Mouse (Mus musculus) kidney, embryonic 16.5 days (tissue): ENCODE results near the gene Pemt. TPM values are rescaled to one million over a fixed set of nuclear protein-coding genes. Genes with fewer than 3 reads are reported as not detected.

Experiments
- ATAC-seq: fragments of 200-750 bp; cut with Nextera tagmentation; 2 replicates; pipeline ENCODE4 v1.8.0; 2017; ENCODE audit warnings: moderate TSS enrichment; ENCODE audit not compliant: low FRiP score, low TSS enrichment
- H3K27ac ChIP-seq: fragments of 300-500 bp; sonication (generic); 2 replicates; pipeline ENCODE4 v1.5.1; 2014; ENCODE audit warnings: low read length
- H3K27me3 ChIP-seq: fragments of 300-500 bp; sonication (generic); 2 replicates; pipeline ENCODE4 v1.6.1; 2014; ENCODE audit warnings: low read length, control low read depth, mixed read lengths; ENCODE audit not compliant: insufficient read depth
- H3K36me3 ChIP-seq: fragments of 300-500 bp; sonication (generic); 2 replicates; pipeline ENCODE4 v1.6.1; 2014; ENCODE audit warnings: low read length, control low read depth, mixed read lengths; ENCODE audit not compliant: insufficient read depth
- H3K4me1 ChIP-seq: fragments of 300-500 bp; sonication (generic); 2 replicates; pipeline ENCODE4 v1.6.1; 2014; ENCODE audit warnings: low read length, control low read depth, mixed read lengths; ENCODE audit not compliant: insufficient read depth
- H3K4me2 ChIP-seq: fragments of 300-500 bp; sonication (generic); replicated peaks from 2 replicates; pipeline ENCODE4 v1.6.1; 2014; ENCODE audit warnings: low read depth, low read length
- H3K4me3 ChIP-seq: fragments of 300-500 bp; sonication (generic); 2 replicates; pipeline ENCODE4 v1.5.1; 2014; ENCODE audit warnings: mild to moderate bottlenecking, low read length
- H3K9ac ChIP-seq: fragments of 300-500 bp; sonication (generic); replicated peaks from 2 replicates; pipeline ENCODE4 v1.6.1; 2014; ENCODE audit warnings: low read length
- H3K9me3 ChIP-seq: fragments of 300-500 bp; sonication (generic); 2 replicates; pipeline ENCODE4 v1.6.1; 2016; ENCODE audit warnings: low read length, control low read depth
- WGBS: fragments of 180-500 bp; shearing (Covaris S2); extraction: QIAGEN DNeasy Blood & Tissue Kit; methylation state at CpG from one replicate; pipeline ENCODE4 v1.1.7; 2014; 5-methylcytosine and 5-hydroxymethylcytosine counted together
- polyA plus RNA-seq: library from polyadenylated mRNA; unstranded; fragments of >200 nt; fragmentation: Nextera tagmentation; extraction: Ambion mirVana; gene quantifications from 2 replicates; pipeline ENCODE4 v1.2.1, GENCODE M21; 2015

Gene Pemt
- polyA plus RNA-seq, 1 experiment from 2014 or later, result 12.2 TPM

GRCm38 (mm10) chr11:60060026-60060425, 13.7 kb upstream of the Pemt start:
- no peaks in the 10 kb centered on the region for H3K36me3 ChIP-seq
- H3K4me1 ChIP-seq, result no peaks in the 10 kb centered on the region
- no peak overlapping the region for H3K4me2 ChIP-seq
- 100% methylated on average over 2 of the region's 2 CpGs for WGBS
- H3K27me3 ChIP-seq, result no peaks in the 10 kb centered on the region
- H3K4me3 ChIP-seq, result no peak overlapping the region
- no peak overlapping the region for H3K9ac ChIP-seq
- H3K27ac ChIP-seq, result no peak overlapping the region
- ATAC-seq, result no peak
- no peaks in the 10 kb centered on the region for H3K9me3 ChIP-seq

- no peaks in the 10 kb centered on the region for H3K27me3 ChIP-seq
- H3K9me3 ChIP-seq, result no peaks in the 10 kb centered on the region
- WGBS, result 80% methylated on average over 10 of the region's 10 CpGs
- no peak overlapping the region for H3K4me3 ChIP-seq
- no peak for ATAC-seq
- no peak overlapping the region for H3K9ac ChIP-seq
- H3K36me3 ChIP-seq, result no peaks in the 10 kb centered on the region
- no peak overlapping the region for H3K4me2 ChIP-seq
- H3K27ac ChIP-seq, result no peak overlapping the region
- no peaks in the 10 kb centered on the region for H3K4me1 ChIP-seq
Measured at GRCm38 (mm10) chr11:60058441-60058840, 12.2 kb upstream of the Pemt start.

- WGBS, result 63% methylated on average over 2 of the region's 2 CpGs
- no peak overlapping the region for H3K4me3 ChIP-seq
- ATAC-seq, result no peak
- no peak overlapping the region for H3K4me2 ChIP-seq
- no peak overlapping the region for H3K9ac ChIP-seq
- H3K36me3 ChIP-seq, result no peaks in the 10 kb centered on the region
- H3K27ac ChIP-seq, result no peak overlapping the region
- no peaks in the 10 kb centered on the region for H3K9me3 ChIP-seq
- H3K27me3 ChIP-seq, result no peaks in the 10 kb centered on the region
- no peaks in the 10 kb centered on the region for H3K4me1 ChIP-seq
Measured at GRCm38 (mm10) chr11:60057987-60058386, 11.7 kb upstream of the Pemt start.

- H3K9me3 ChIP-seq, result no peaks in the 10 kb centered on the region
- H3K9ac ChIP-seq, result no peak overlapping the region
- no peak for ATAC-seq
- no peaks in the 10 kb centered on the region for H3K27me3 ChIP-seq
- H3K4me1 ChIP-seq, result no peaks in the 10 kb centered on the region
- no peak overlapping the region for H3K27ac ChIP-seq
- no peaks in the 10 kb centered on the region for H3K36me3 ChIP-seq
- 82% methylated on average over 6 of the region's 6 CpGs for WGBS
- no peak overlapping the region for H3K4me3 ChIP-seq
- no peak overlapping the region for H3K4me2 ChIP-seq
Measured at GRCm38 (mm10) chr11:60056520-60056919, 10.2 kb upstream of the Pemt start.

- no peaks in the 10 kb centered on the region for H3K9me3 ChIP-seq
- no peak for ATAC-seq
- H3K36me3 ChIP-seq, result no peaks in the 10 kb centered on the region
- no peak overlapping the region for H3K4me2 ChIP-seq
- no peak overlapping the region for H3K27ac ChIP-seq
- no peak overlapping the region for H3K9ac ChIP-seq
- H3K4me3 ChIP-seq, result no peak overlapping the region
- H3K4me1 ChIP-seq, result peaks cover 5% of the 10 kb centered on the region; the same call in 1 of the 2 replicates
- WGBS, result 93% methylated on average over 2 of the region's 2 CpGs
- no peaks in the 10 kb centered on the region for H3K27me3 ChIP-seq
Measured at GRCm38 (mm10) chr11:60048841-60049240, 2.6 kb upstream of the Pemt start.

- H3K4me3 ChIP-seq, result peak overlapping the region; percentile 60
- no peaks in the 10 kb centered on the region for H3K36me3 ChIP-seq
- peaks cover 5% of the 10 kb centered on the region; the same call in 1 of the 2 replicates for H3K4me1 ChIP-seq
- H3K4me2 ChIP-seq, result peak overlapping the region; percentile 57
- H3K27ac ChIP-seq, result 0 out of 2 replicates have a peak overlapping the region, but pooled peaks have one; percentile 8
- peak; percentile 25 for ATAC-seq
- 6% methylated on average over 3 of the region's 3 CpGs for WGBS
- H3K9ac ChIP-seq, result peak overlapping the region; percentile 73
- H3K27me3 ChIP-seq, result no peaks in the 10 kb centered on the region
- no peaks in the 10 kb centered on the region for H3K9me3 ChIP-seq
Measured at GRCm38 (mm10) chr11:60045676-60046057, 622 bp downstream of the Pemt start.

- H3K27ac ChIP-seq, result no peak overlapping the region
- WGBS, result 100% methylated on average over 1 of the region's 1 CpGs
- H3K4me2 ChIP-seq, result no peak overlapping the region
- H3K9ac ChIP-seq, result no peak overlapping the region
- H3K36me3 ChIP-seq, result no peaks in the 10 kb centered on the region
- H3K4me3 ChIP-seq, result no peak overlapping the region
- no peaks in the 10 kb centered on the region for H3K27me3 ChIP-seq
- no peak for ATAC-seq
- H3K4me1 ChIP-seq, result peaks cover 5% of the 10 kb centered on the region; the same call in 1 of the 2 replicates
- no peaks in the 10 kb centered on the region for H3K9me3 ChIP-seq
Measured at GRCm38 (mm10) chr11:60044777-60045176, 1.5 kb downstream of the Pemt start.

- no peaks in the 10 kb centered on the region for H3K36me3 ChIP-seq
- no peak overlapping the region for H3K4me2 ChIP-seq
- H3K9ac ChIP-seq, result no peak overlapping the region
- H3K27me3 ChIP-seq, result no peaks in the 10 kb centered on the region
- no peak overlapping the region for H3K4me3 ChIP-seq
- H3K4me1 ChIP-seq, result peaks cover 5% of the 10 kb centered on the region; the same call in 1 of the 2 replicates
- no peak for ATAC-seq
- no peak overlapping the region for H3K27ac ChIP-seq
- no peaks in the 10 kb centered on the region for H3K9me3 ChIP-seq
Measured at GRCm38 (mm10) chr11:60042277-60042676, 4.0 kb downstream of the Pemt start.

GRCm38 (mm10) chr11:60036537-60037220, 9.6 kb downstream of the Pemt start:
- Histone ChIP-seq H3K27me3 (no peaks in the 10 kb centered on the region), H3K27ac (no peak overlapping the region; the same call in 1 of the 2 replicates), H3K9ac (0 out of 2 replicates have a peak overlapping the region, but pooled peaks have one; percentile 14), H3K36me3 (no peaks in the 10 kb centered on the region), H3K4me3 (no peak overlapping the region), H3K4me1 (peaks cover 25% of the 10 kb centered on the region), H3K4me2 (no peak overlapping the region), H3K9me3 (no peaks in the 10 kb centered on the region)
- WGBS, result 30% methylated on average over 5 of the region's 5 CpGs
- peak; percentile 55 for ATAC-seq

- Histone ChIP-seq H3K4me1 (peaks cover 31% of the 10 kb centered on the region), H3K4me2 (no peak overlapping the region)
Measured at GRCm38 (mm10) chr11:60034911-60035400, 11.3 kb downstream of the Pemt start.

More at GRCm38 (mm10) chr11:60034911-60035400, 11.3 kb downstream of the Pemt start:
- no peaks in the 10 kb centered on the region for H3K9me3 ChIP-seq
- no peak overlapping the region for H3K4me3 ChIP-seq
- H3K27me3 ChIP-seq, result no peaks in the 10 kb centered on the region
- no peak overlapping the region for H3K27ac ChIP-seq
- 81% methylated on average over 8 of the region's 8 CpGs for WGBS
- no peak overlapping the region for H3K9ac ChIP-seq
- no peak for ATAC-seq
- no peaks in the 10 kb centered on the region for H3K36me3 ChIP-seq
